In genomic region chr15:78772856-78773255, GRCm38 (mm10) we compare ENCODE assay signal across 8 mouse cellular contexts. TPM values are rescaled to one million over a fixed set of nuclear protein-coding genes. Genes with fewer than 3 reads are reported as not detected.
DNase-seq lines count a peak whose midpoint lies in the region; ATAC-seq and TF ChIP-seq lines count a peak whose summit lies in the region.

No protein-coding gene starts in this region.

- H3K27ac ChIP-seq in lung, embryonic 14.5 days (ENCODE audit: low read depth): peak overlapping the region; percentile 70; the same call in 1 of the 2 replicates
- peak overlapping the region; percentile 94 for H3K27ac ChIP-seq in forebrain, embryonic 10.5 days
- peak overlapping the region; percentile 54 for H3K27ac ChIP-seq in limb, embryonic 10.5 days
- H3K27ac ChIP-seq in neural tube, embryonic 14.5 days (ENCODE audit: low read depth, low read length): peak overlapping the region; percentile 48; the same call in 1 of the 2 replicates

- peaks cover 11% of the 10 kb centered on the region; the same call in 1 of the 2 replicates for H3K36me3 ChIP-seq in lung, embryonic 14.5 days (ENCODE audit: insufficient read depth)
- H3K36me3 ChIP-seq in forebrain, embryonic 10.5 days (replicated peaks): peaks cover 28% of the 10 kb centered on the region
- peaks cover 16% of the 10 kb centered on the region for H3K36me3 ChIP-seq in limb, embryonic 10.5 days
- H3K36me3 ChIP-seq in neural tube, embryonic 14.5 days (ENCODE audit: control insufficient read depth, insufficient read depth, low read length): no peaks in the 10 kb centered on the region

- DNase-seq in lung, embryonic 14.5 days: no peak
- DNase-seq in lung, postnatal 10 days: no peak
- peak; percentile 36 for DNase-seq in forebrain, embryonic 10.5 days (ENCODE audit: extremely low spot score, low spot score)
- no peak for DNase-seq in limb, embryonic 10.5 days (ENCODE audit: low spot score)
- no peak for DNase-seq in embryo, embryonic 10.5 days (ENCODE audit: low spot score)
- DNase-seq in B cell, adult 2 months: no peak
- no peak for DNase-seq in adrenal gland, adult 18-20 months (ENCODE audit: low spot score in 2 of 2)

- H3K4me1 ChIP-seq in lung, embryonic 14.5 days (ENCODE audit: insufficient read depth): no peaks in the 10 kb centered on the region
- peaks cover 69% of the 10 kb centered on the region for H3K4me1 ChIP-seq in forebrain, embryonic 10.5 days
- H3K4me1 ChIP-seq in limb, embryonic 10.5 days: peaks cover 42% of the 10 kb centered on the region
- H3K4me1 ChIP-seq in neural tube, embryonic 14.5 days (ENCODE audit: control insufficient read depth, insufficient read depth, low read length): peaks cover 16% of the 10 kb centered on the region

- H3K9me3 ChIP-seq in lung, embryonic 14.5 days (ENCODE audit: low read depth, low read length): no peaks in the 10 kb centered on the region
- H3K9me3 ChIP-seq in forebrain, embryonic 10.5 days: peaks cover 4% of the 10 kb centered on the region; the same call in 1 of the 2 replicates
- H3K9me3 ChIP-seq in limb, embryonic 10.5 days (replicated peaks): no peaks in the 10 kb centered on the region
- no peaks in the 10 kb centered on the region for H3K9me3 ChIP-seq in neural tube, embryonic 14.5 days (ENCODE audit: control insufficient read depth, low read length)

- H3K4me2 ChIP-seq in lung, embryonic 14.5 days: peak overlapping the region; percentile 54
- H3K4me2 ChIP-seq in neural tube, embryonic 14.5 days (ENCODE audit: low read depth, low read length): peak overlapping the region; percentile 41

- WGBS in lung, embryonic 14.5 days: 33% methylated on average over 14 of the region's 14 CpGs
- WGBS in forebrain, embryonic 10.5 days: 32% methylated on average over 14 of the region's 14 CpGs
- WGBS in limb, embryonic 10.5 days: 43% methylated on average over 14 of the region's 14 CpGs
- 39% methylated on average over 14 of the region's 14 CpGs for WGBS in neural tube, embryonic 14.5 days

- peak overlapping the region; percentile 37 for H3K9ac ChIP-seq in lung, embryonic 14.5 days
- no peak overlapping the region; the same call in 1 of the 2 replicates for H3K9ac ChIP-seq in neural tube, embryonic 14.5 days (replicated peaks; ENCODE audit: low read depth, low read length)

- no peak for TF ChIP-seq CTCF in lung, embryonic 14.5 days (IDR thresholded peaks at IDR 0.05; ENCODE audit: low read depth)

- H3K27me3 ChIP-seq in lung, embryonic 14.5 days (ENCODE audit: insufficient read depth, low read length): no peaks in the 10 kb centered on the region
- H3K27me3 ChIP-seq in forebrain, embryonic 10.5 days (ENCODE audit: poor library complexity, severe bottlenecking): peaks cover 11% of the 10 kb centered on the region; the same call in 1 of the 2 replicates
- H3K27me3 ChIP-seq in limb, embryonic 10.5 days (ENCODE audit: low read depth, poor library complexity, severe bottlenecking): peaks cover 22% of the 10 kb centered on the region
- H3K27me3 ChIP-seq in neural tube, embryonic 14.5 days (ENCODE audit: control insufficient read depth, insufficient read depth, low read length): no peaks in the 10 kb centered on the region

- H3K4me3 ChIP-seq in lung, embryonic 14.5 days (ENCODE audit: low read depth, low read length): peak overlapping the region; percentile 34
- H3K4me3 ChIP-seq in forebrain, embryonic 10.5 days: peak overlapping the region; percentile 56
- H3K4me3 ChIP-seq in limb, embryonic 10.5 days: peak overlapping the region; percentile 29
- H3K4me3 ChIP-seq in neural tube, embryonic 14.5 days (ENCODE audit: low read depth, low read length): peak overlapping the region; percentile 18

- no peak for ATAC-seq in lung, embryonic 14.5 days (ENCODE audit: insufficient read depth)
- ATAC-seq in neural tube, embryonic 14.5 days (ENCODE audit: low read depth): no peak

RNA-seq across cellular contexts. Expression of gene Mfng, which starts 0.4 kb away (rescaled TPM):
- 28.7 and 34.3 TPM in 2 replicates for polyA plus RNA-seq in lung, embryonic 14.5 days (2014; fragmentation: Nextera tagmentation; extraction: Ambion mirVana)
- polyA plus RNA-seq in forebrain, embryonic 10.5 days (2016; fragmentation: Nextera tagmentation; extraction: Ambion mirVana): 71.1 and 83.6 TPM in 2 replicates
- polyA plus RNA-seq in limb, embryonic 10.5 days (2016; fragmentation: Nextera tagmentation; extraction: Ambion mirVana): 11.1 and 13.1 TPM in 2 replicates
- 6.9 and 10.2 TPM in 2 replicates for polyA plus RNA-seq in neural tube, embryonic 14.5 days (2014; fragmentation: Nextera tagmentation; extraction: Ambion mirVana)
- 10 to 100 TPM; 11.8 to 21.4 TPM for total RNA-seq in adrenal gland, adult 18-20 months (2021)

RNA-seq across cellular contexts. Expression of gene Card10, which starts 30.0 kb away (rescaled TPM):
- 7.8 and 8.5 TPM in 2 replicates for polyA plus RNA-seq in lung, embryonic 14.5 days (2014; fragmentation: Nextera tagmentation; extraction: Ambion mirVana)
- polyA plus RNA-seq in forebrain, embryonic 10.5 days (2016; fragmentation: Nextera tagmentation; extraction: Ambion mirVana): 2.4 and 2.6 TPM in 2 replicates
- 4.7 and 5.3 TPM in 2 replicates for polyA plus RNA-seq in limb, embryonic 10.5 days (2016; fragmentation: Nextera tagmentation; extraction: Ambion mirVana)
- 1.8 and 2.2 TPM in 2 replicates for polyA plus RNA-seq in neural tube, embryonic 14.5 days (2014; fragmentation: Nextera tagmentation; extraction: Ambion mirVana)
- total RNA-seq in adrenal gland, adult 18-20 months (2021): 1 to 10 TPM; 5.6 to 8.1 TPM

RNA-seq across cellular contexts. Expression of gene Elfn2, which starts 54.3 kb away (rescaled TPM):
- 0.03 and 0.08 TPM in 2 replicates for polyA plus RNA-seq in lung, embryonic 14.5 days (2014; fragmentation: Nextera tagmentation; extraction: Ambion mirVana)
- 0.05 and 0.15 TPM in 2 replicates for polyA plus RNA-seq in forebrain, embryonic 10.5 days (2016; fragmentation: Nextera tagmentation; extraction: Ambion mirVana)
- polyA plus RNA-seq in limb, embryonic 10.5 days (2016; fragmentation: Nextera tagmentation; extraction: Ambion mirVana): not detected in 2 replicates
- polyA plus RNA-seq in neural tube, embryonic 14.5 days (2014; fragmentation: Nextera tagmentation; extraction: Ambion mirVana): 4.1 and 6.8 TPM in 2 replicates
- 1 to 10 TPM; 1.8 to 3.4 TPM for total RNA-seq in adrenal gland, adult 18-20 months (2021)
